Mouse (Mus musculus): ENCODE data around the gene Col1a1.

- TF ChIP-seq CTCF (IDR thresholded peaks at IDR 0.05; ENCODE audit: borderline replicate concordance, insufficient read depth, low read length) (no peak), POLR2A (IDR thresholded peaks at IDR 0.05; ENCODE audit: low read depth, low read length) (no peak)
Measured at GRCm38 (mm10) chr11:94971895-94972615, 36.0 kb downstream of the Col1a1 start.

Data from embryonic fibroblast, embryonic 13.5 days (primary cell).